ENCODE assay signal across 9 mouse cellular contexts in the genomic region with DNA sequence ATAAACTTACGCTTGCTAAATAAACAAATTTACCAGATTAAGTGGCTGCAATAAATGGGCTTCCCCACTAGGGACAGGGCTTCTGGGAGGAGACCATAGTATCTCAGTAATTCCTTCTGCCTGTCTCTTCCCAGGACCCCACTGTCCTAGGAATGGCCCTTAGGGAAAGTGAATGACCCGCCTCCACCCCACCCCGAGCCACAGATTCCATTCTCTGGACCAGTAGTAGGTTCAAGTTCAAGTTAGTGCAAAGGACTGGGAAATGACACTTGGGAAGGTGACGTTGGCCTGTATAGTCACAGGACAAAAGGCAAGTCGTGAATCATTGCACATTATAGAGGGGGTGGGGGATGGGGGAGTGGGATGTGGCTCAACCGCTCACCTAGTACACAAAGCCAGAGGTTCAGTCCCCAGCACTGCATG. TPM values are rescaled to one million over a fixed set of nuclear protein-coding genes. Genes with fewer than 3 reads are reported as not detected.
DNase-seq lines count a peak whose midpoint lies in the region; ATAC-seq and TF ChIP-seq lines count a peak whose summit lies in the region.
"Had no signal": no experiment of that assay in that cellular context is flagged by ENCODE, and none has a peak within 500 bp of the region (broad histone marks: within the 10 kb centered on the region; RNA-seq: fewer than 3 reads in every experiment).

No protein-coding gene starts in this region.

- H3K4me1 ChIP-seq in lung, postnatal 0 days (ENCODE audit: insufficient read depth, low read depth, low read length) = 0 out of 2 replicates have a peak, but pooled peaks cover 5% of the 10 kb centered on the region
- H3K4me1 ChIP-seq in intestine, embryonic 15.5 days (replicated peaks) = peaks cover 20% of the 10 kb centered on the region
- H3K4me1 ChIP-seq in neural tube, embryonic 14.5 days (ENCODE audit: control insufficient read depth, insufficient read depth, low read length) = peaks cover 11% of the 10 kb centered on the region

- H3K4me3 ChIP-seq in lung, postnatal 0 days (ENCODE audit: low read depth, low read length) = no peak overlapping the region
- H3K4me3 ChIP-seq in intestine, embryonic 15.5 days (replicated peaks) = no peak overlapping the region
- no peak overlapping the region for H3K4me3 ChIP-seq in neural tube, embryonic 14.5 days (ENCODE audit: low read depth, low read length)

- no peaks in the 10 kb centered on the region for H3K27me3 ChIP-seq in lung, postnatal 0 days (replicated peaks; ENCODE audit: insufficient read depth, low read length)
- H3K27me3 ChIP-seq in intestine, embryonic 15.5 days (replicated peaks) = no peaks in the 10 kb centered on the region
- H3K27me3 ChIP-seq in neural tube, embryonic 14.5 days (ENCODE audit: control insufficient read depth, insufficient read depth, low read length) = no peaks in the 10 kb centered on the region

- peak overlapping the region; percentile 68; the same call in 1 of the 2 replicates for H3K27ac ChIP-seq in lung, postnatal 0 days (ENCODE audit: low read length)
- H3K27ac ChIP-seq in intestine, embryonic 15.5 days = peak overlapping the region; percentile 19; the same call in 1 of the 2 replicates
- 0 out of 2 replicates have a peak overlapping the region, but pooled peaks have one; percentile 2 for H3K27ac ChIP-seq in neural tube, embryonic 14.5 days (ENCODE audit: low read depth, low read length)

- DNase-seq in gastrocnemius, postnatal 14 days = peak; percentile 22
- DNase-seq in gastrocnemius, postnatal 4 days (ENCODE audit: low spot score in 2 of 2) = no peak
- DNase-seq in lung, postnatal 0 days (ENCODE audit: low spot score) = no peak
- DNase-seq in lung, adult 18-20 months = no peak
- DNase-seq in ovary, adult 18-20 months (ENCODE audit: low spot score) = no peak
- DNase-seq in layer of hippocampus, postnatal 10 days (ENCODE audit: low spot score in 2 of 2) = no peak

- H3K36me3 ChIP-seq in lung, postnatal 0 days (ENCODE audit: insufficient read depth, low read length) = no peaks in the 10 kb centered on the region
- H3K36me3 ChIP-seq in intestine, embryonic 15.5 days = no peaks in the 10 kb centered on the region
- H3K36me3 ChIP-seq in neural tube, embryonic 14.5 days (ENCODE audit: control insufficient read depth, insufficient read depth, low read length) = no peaks in the 10 kb centered on the region

- TF ChIP-seq CTCF in lung, postnatal 0 days (IDR thresholded peaks at IDR 0.05) = peak; percentile 47

- peak overlapping the region; percentile 20 for H3K4me2 ChIP-seq in lung, postnatal 0 days (replicated peaks; ENCODE audit: low read depth, low read length)
- peak overlapping the region; percentile 54 for H3K4me2 ChIP-seq in intestine, embryonic 15.5 days (replicated peaks)
- H3K4me2 ChIP-seq in neural tube, embryonic 14.5 days (ENCODE audit: low read depth, low read length) = no peak overlapping the region

- H3K9ac ChIP-seq in lung, postnatal 0 days (replicated peaks; ENCODE audit: low read depth) = no peak overlapping the region
- no peak overlapping the region for H3K9ac ChIP-seq in intestine, embryonic 15.5 days
- H3K9ac ChIP-seq in neural tube, embryonic 14.5 days (replicated peaks; ENCODE audit: low read depth, low read length) = no peak overlapping the region

- ATAC-seq in lung, postnatal 0 days = peak; percentile 15
- peak; percentile 33; the same call in 1 of the 2 replicates for ATAC-seq in intestine, embryonic 15.5 days
- peak; percentile 51 for ATAC-seq in neural tube, embryonic 14.5 days (ENCODE audit: low read depth)

- no peak for TF ChIP-seq EP300 in lung, postnatal 0 days (IDR thresholded peaks at IDR 0.05)

- 20% methylated on average over 6 of the region's 6 CpGs for WGBS in lung, postnatal 0 days
- 28% methylated on average over 6 of the region's 6 CpGs for WGBS in intestine, embryonic 15.5 days
- WGBS in neural tube, embryonic 14.5 days = 22% methylated on average over 6 of the region's 6 CpGs

- intact Hi-C loops in gastrocnemius, postnatal 14 days (cut with DNase I; ENCODE audit: low total_unique reads) = no loop called here

- H3K9me3 ChIP-seq in lung, postnatal 0 days (ENCODE audit: low read length) = no peaks in the 10 kb centered on the region
- no peaks in the 10 kb centered on the region for H3K9me3 ChIP-seq in intestine, embryonic 15.5 days
- no peaks in the 10 kb centered on the region for H3K9me3 ChIP-seq in neural tube, embryonic 14.5 days (ENCODE audit: control insufficient read depth, low read length)

RNA-seq across cellular contexts. Expression of a gene that starts 15.4 kb away (rescaled TPM):
- total RNA-seq in gastrocnemius, postnatal 14 days (2021) = 10 to 100 TPM; 14.2 to 19.3 TPM
- total RNA-seq in gastrocnemius, postnatal 4 days (2021) = 10 to 100 TPM; 43.3 to 44.1 TPM
- 17.0 and 21.1 TPM in 2 replicates for polyA plus RNA-seq in lung, postnatal 0 days (2015; fragmentation: Nextera tagmentation; extraction: Ambion mirVana)
- polyA plus RNA-seq in intestine, embryonic 15.5 days (2015; fragmentation: Nextera tagmentation; extraction: Ambion mirVana) = 37.8 and 43.8 TPM in 2 replicates
- polyA plus RNA-seq in neural tube, embryonic 14.5 days (2014; fragmentation: Nextera tagmentation; extraction: Ambion mirVana) = 9.2 and 11.8 TPM in 2 replicates
- 10 to 100 TPM; 64.7 to 68.5 TPM for total RNA-seq in layer of hippocampus, postnatal 10 days (2021)

RNA-seq across cellular contexts. Expression of a gene that starts 19.1 kb away (rescaled TPM):
- total RNA-seq in gastrocnemius, postnatal 14 days (2021) = 10 to 100 TPM; 39.2 to 49.0 TPM
- total RNA-seq in gastrocnemius, postnatal 4 days (2021) = 10 to 100 TPM; 53.6 to 54.6 TPM
- polyA plus RNA-seq in lung, postnatal 0 days (2015; fragmentation: Nextera tagmentation; extraction: Ambion mirVana) = 9.3 and 9.5 TPM in 2 replicates
- 15.3 and 16.2 TPM in 2 replicates for polyA plus RNA-seq in intestine, embryonic 15.5 days (2015; fragmentation: Nextera tagmentation; extraction: Ambion mirVana)
- polyA plus RNA-seq in neural tube, embryonic 14.5 days (2014; fragmentation: Nextera tagmentation; extraction: Ambion mirVana) = 18.8 and 24.4 TPM in 2 replicates
- total RNA-seq in layer of hippocampus, postnatal 10 days (2021) = 10 to 100 TPM; 45.5 to 60.7 TPM

RNA-seq across cellular contexts. Expression of a gene that starts 57.6 kb away (rescaled TPM):
- total RNA-seq in gastrocnemius, postnatal 14 days (2021) = not detected
- total RNA-seq in gastrocnemius, postnatal 4 days (2021) = under 1 TPM in 1 of 2 experiments, not detected in 1; 0.10 TPM
- 0.26 TPM in 1 of 2 replicates, not detected in the other for polyA plus RNA-seq in lung, postnatal 0 days (2015; fragmentation: Nextera tagmentation; extraction: Ambion mirVana)
- 0.11 and 0.15 TPM in 2 replicates for polyA plus RNA-seq in intestine, embryonic 15.5 days (2015; fragmentation: Nextera tagmentation; extraction: Ambion mirVana)
- 0.08 TPM in 1 of 2 replicates, not detected in the other for polyA plus RNA-seq in neural tube, embryonic 14.5 days (2014; fragmentation: Nextera tagmentation; extraction: Ambion mirVana)
- under 1 TPM; 0.21 to 0.69 TPM for total RNA-seq in layer of hippocampus, postnatal 10 days (2021)
- total RNA-seq: liver, adult 2 months had no signal
- polyA plus RNA-seq: liver, adult 2 months had no signal

Comparison
In these comparisons a context has a peak if more than half of its experiments do, and no peak if none do; other contexts are left out.
1. H3K27ac ChIP-seq: peak in every context shown above with its lines; median percentile 68 in lung, postnatal 0 days; 19 in intestine, embryonic 15.5 days; 2 in neural tube, embryonic 14.5 days.